Mouse (Mus musculus) embryonic facial prominence, embryonic 15.5 days (tissue): ENCODE measurements at regions not wholly inside any gene's neighbourhood (a gene's known extent, or its start where the extent isn't known, plus 50 kb on each side); places are given as distances from the start of the nearest gene placed in this dataset.
"Not testable (repeated sequence)": the region's sequence is repeated elsewhere in the genome, so short reads cannot be mapped to it uniquely, and the experiment has no call there.

ENCODE experiments used
- ATAC-seq: fragments of 200-750 bp; cut with Nextera tagmentation; 2 replicates; pipeline ENCODE4 v1.8.0; 2017; ENCODE audit warnings: low read depth, moderate TSS enrichment; ENCODE audit not compliant: insufficient number of reproducible peaks, low FRiP score, low TSS enrichment
- H3K27ac ChIP-seq: fragments of 300-500 bp; sonication (generic); replicated peaks from 2 replicates; pipeline ENCODE4 v1.5.1; 2015; ENCODE audit warnings: mild to moderate bottlenecking, inconsistent platforms
- H3K27me3 ChIP-seq: fragments of 300-500 bp; sonication (generic); 2 replicates; pipeline ENCODE4 v1.6.1; 2015; ENCODE audit warnings: inconsistent platforms
- H3K36me3 ChIP-seq: fragments of 300-500 bp; sonication (generic); 2 replicates; pipeline ENCODE4 v1.6.1; 2015; ENCODE audit warnings: mild to moderate bottlenecking, inconsistent platforms
- H3K4me1 ChIP-seq: fragments of 300-500 bp; sonication (generic); 2 replicates; pipeline ENCODE4 v1.6.1; 2015; ENCODE audit warnings: inconsistent platforms
- H3K4me2 ChIP-seq: fragments of 300-500 bp; sonication (generic); replicated peaks from 2 replicates; pipeline ENCODE4 v1.6.1; 2015; ENCODE audit warnings: mild to moderate bottlenecking, inconsistent platforms
- H3K4me3 ChIP-seq: fragments of 300-500 bp; sonication (generic); replicated peaks from 2 replicates; pipeline ENCODE4 v1.5.1; 2015; ENCODE audit warnings: mild to moderate bottlenecking, inconsistent platforms
- H3K9ac ChIP-seq: fragments of 300-500 bp; sonication (generic); 2 replicates; pipeline ENCODE4 v1.6.1; 2015; ENCODE audit warnings: inconsistent platforms
- H3K9me3 ChIP-seq: fragments of 300-500 bp; sonication (generic); replicated peaks from 2 replicates; pipeline ENCODE4 v1.6.1; 2016; ENCODE audit warnings: inconsistent platforms
- WGBS: fragments of 180-500 bp; shearing (Covaris S2); methylation state at CpG from one replicate; pipeline ENCODE4 v1.1.7; 2015; 5-methylcytosine and 5-hydroxymethylcytosine counted together

DNA sequence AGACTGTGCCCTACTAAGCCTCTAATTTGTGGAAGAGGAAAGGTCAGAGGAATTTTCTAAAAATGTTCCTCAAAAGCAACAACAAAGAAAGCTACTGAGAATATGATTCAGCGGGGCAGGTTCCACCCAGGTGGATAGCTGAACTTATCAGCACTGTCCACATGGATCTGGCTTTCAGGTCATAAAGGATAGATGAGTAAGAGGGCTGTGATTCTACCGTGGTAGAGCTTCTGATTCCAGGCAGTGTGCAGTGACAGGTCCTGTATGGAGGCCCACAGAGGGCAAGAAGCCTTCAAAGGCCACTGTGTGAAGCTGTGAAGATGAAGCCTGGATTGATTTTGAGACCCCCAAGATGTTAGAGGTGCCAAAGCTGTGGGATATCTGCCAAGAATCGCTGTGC, 51.8 kb downstream of the Teddm3 start:
- not testable (repeated sequence) for H3K27me3 ChIP-seq, H3K9ac ChIP-seq, H3K27ac ChIP-seq, ATAC-seq, H3K4me1 ChIP-seq, H3K4me2 ChIP-seq, H3K9me3 ChIP-seq, H3K36me3 ChIP-seq, H3K4me3 ChIP-seq
- WGBS, result 57% methylated on average over 3 of the region's 3 CpGs

DNA sequence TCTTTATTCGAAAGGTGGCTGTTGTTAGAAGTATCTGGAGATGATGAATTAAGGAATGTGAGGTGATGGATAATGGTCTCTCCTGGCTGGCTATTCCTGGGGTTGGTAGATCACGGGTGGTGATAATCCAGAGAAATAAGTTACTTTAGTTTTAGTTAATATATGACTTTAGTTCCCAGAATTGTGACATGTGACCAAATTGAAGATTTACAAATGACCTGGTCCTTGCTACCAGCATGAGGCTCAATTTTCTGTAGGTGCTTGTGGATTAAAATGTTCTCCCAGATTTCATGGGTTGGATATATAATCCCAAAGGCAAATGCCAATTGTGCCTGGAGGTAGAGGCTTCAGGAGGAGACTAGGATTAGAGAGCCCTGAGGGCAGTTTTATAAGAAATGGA, 53.7 kb downstream of the Teddm3 start:
- H3K36me3 ChIP-seq, ATAC-seq, H3K9me3 ChIP-seq, H3K27ac ChIP-seq, H3K4me2 ChIP-seq, H3K4me1 ChIP-seq, H3K27me3 ChIP-seq, H3K9ac ChIP-seq, H3K4me3 ChIP-seq: not testable (repeated sequence)
- 76% methylated on average over 2 of the region's 2 CpGs for WGBS

DNA sequence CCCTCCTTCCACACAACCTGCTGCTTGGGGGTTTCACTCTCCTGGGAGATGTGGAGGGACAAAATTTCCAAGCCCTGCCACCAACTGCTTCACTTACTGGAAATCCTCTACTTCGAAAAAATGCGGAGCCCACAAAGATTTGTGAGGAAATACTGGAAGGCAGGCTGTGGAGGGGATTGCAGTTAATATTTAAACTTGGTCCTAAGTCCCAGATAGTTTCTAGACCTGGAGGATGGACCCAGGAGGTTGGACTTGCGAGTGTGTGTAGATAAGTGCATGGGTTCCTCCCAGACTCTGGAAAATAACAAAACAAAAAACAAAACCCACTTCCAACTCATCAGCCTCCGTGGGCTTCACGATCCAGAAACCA, 79.0 kb downstream of the Teddm3 start:
- Histone ChIP-seq H3K36me3 (no peaks in the 10 kb centered on the region), H3K27ac (no peak overlapping the region), H3K27me3 (no peaks in the 10 kb centered on the region), H3K4me1 (no peaks in the 10 kb centered on the region), H3K4me3 (no peak overlapping the region), H3K9ac (no peak overlapping the region), H3K4me2 (no peak overlapping the region), H3K9me3 (no peaks in the 10 kb centered on the region)
- ATAC-seq, result no peak
- 54% methylated on average over 5 of the region's 5 CpGs for WGBS

DNA sequence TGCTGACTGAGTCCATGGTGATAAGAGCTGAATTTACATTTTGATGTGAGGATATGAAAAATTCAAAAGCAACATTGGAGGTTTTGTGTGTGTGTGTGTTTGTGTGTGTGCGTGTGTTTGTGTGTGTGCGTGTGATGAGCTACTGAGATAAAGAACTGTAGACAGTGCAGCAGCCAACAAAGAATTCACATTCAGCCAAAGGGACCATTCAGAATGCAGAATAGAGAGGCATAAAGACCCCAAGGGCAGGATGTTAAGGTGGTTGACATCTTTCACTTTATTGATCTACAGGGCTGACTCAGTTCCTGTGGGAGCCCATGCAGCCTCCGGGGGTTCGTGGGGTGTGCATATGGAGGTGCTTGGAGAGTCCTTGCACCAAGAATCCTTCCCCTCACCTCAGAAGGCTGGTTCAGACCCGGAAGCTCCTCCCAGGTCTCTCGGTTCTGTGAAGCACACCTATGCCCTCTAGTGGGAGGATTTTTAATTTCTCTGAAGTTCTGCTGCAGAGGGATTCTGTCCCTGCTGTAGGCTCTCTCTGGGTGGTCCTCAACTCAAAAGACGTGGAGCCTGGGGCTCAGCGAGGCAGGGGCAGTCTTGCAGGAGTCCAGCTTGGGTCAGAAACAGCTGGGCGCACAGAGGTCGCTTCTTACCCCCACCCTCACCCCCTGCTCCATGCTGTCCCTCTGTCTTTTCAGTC, 79.6 kb downstream of the Teddm3 start:
- not testable (repeated sequence) for H3K36me3 ChIP-seq, H3K4me3 ChIP-seq
- 28% methylated on average over 8 of the region's 10 CpGs for WGBS

DNA sequence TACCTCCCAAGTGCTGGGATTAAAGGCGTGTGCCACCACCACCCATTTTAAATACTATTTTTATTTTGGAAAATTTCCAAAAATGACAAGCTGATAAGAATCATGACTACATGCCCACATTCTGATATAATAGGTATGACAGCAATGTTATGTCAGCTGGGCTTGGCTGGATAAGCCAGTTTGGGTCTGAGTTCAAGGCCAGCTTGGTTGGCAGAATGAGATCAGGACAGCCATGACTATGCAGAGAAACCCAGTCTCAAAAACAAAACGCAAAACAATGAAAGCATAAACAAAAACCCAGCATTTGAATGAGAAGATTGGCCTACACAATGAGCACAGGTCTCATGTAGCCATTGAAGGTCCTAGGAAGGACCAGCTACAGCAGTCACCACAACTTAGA, 93.6 kb downstream of the Teddm3 start:
- Histone ChIP-seq H3K9ac (no peak overlapping the region), H3K27ac (no peak overlapping the region), H3K4me1 (no peaks in the 10 kb centered on the region), H3K4me3 (no peak overlapping the region), H3K9me3 (no peaks in the 10 kb centered on the region), H3K36me3 (no peaks in the 10 kb centered on the region), H3K27me3 (no peaks in the 10 kb centered on the region), H3K4me2 (no peak overlapping the region)
- WGBS, result 82% methylated on average over 2 of the region's 2 CpGs
- ATAC-seq, result no peak

More for the DNA sequence above, 79.6 kb downstream of the Teddm3 start:
- H3K9me3 ChIP-seq, H3K9ac ChIP-seq, H3K4me1 ChIP-seq, H3K4me2 ChIP-seq, ATAC-seq, H3K27ac ChIP-seq, H3K27me3 ChIP-seq: not testable (repeated sequence)

DNA sequence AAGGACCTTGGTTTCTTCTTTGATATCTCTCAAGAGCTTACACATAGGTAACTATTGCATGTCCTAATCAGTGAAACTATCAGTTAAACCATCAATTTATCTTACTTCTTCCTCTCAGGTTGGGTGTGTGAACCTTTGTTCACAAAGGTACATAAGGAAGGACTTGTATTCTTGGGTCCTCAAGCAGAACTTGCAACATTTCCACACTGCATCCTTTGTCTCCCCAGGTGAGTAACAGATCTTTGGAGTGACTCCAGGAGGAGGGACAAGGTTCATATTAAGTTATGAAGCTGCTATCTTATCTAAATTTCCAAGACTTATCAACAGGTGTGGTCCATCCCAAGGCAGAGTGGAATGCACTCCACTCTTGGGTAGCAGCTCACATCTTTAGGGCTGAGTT, 99.0 kb downstream of the Teddm3 start:
- no peaks in the 10 kb centered on the region for H3K4me1 ChIP-seq
- H3K9me3 ChIP-seq, result peaks cover 3% of the 10 kb centered on the region; the same call in 1 of the 2 replicates
- no peaks in the 10 kb centered on the region for H3K36me3 ChIP-seq
- H3K4me2 ChIP-seq, result no peak overlapping the region
- H3K9ac ChIP-seq, result no peak overlapping the region
- H3K27me3 ChIP-seq, result no peaks in the 10 kb centered on the region
- H3K27ac ChIP-seq, result no peak overlapping the region
- ATAC-seq, result no peak
- no peak overlapping the region for H3K4me3 ChIP-seq

DNA sequence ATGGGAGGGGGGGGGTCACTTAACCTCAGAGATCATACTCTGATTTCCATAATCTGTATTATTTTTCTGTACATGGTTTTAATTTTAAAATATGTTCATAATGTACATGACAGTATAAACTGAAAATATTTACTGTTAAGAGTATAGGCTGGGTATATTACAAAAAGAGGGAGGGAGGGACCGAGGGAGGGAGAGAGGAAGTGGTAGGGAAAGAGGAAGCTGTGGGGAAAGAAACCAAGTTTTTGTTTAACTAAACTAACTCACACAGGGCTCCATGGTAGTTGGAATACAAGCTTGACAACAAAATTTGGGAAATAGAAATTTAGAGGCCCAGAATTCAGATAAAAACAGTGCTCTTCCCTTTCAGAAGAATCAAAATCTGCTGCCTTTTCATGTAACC, 131.7 kb downstream of the Teddm3 start:
- not testable (repeated sequence) for H3K9ac ChIP-seq, H3K4me1 ChIP-seq, H3K36me3 ChIP-seq, H3K4me2 ChIP-seq, ATAC-seq, H3K4me3 ChIP-seq, H3K9me3 ChIP-seq, H3K27ac ChIP-seq, H3K27me3 ChIP-seq
- 79% methylated on average over 1 of the region's 1 CpGs for WGBS

DNA sequence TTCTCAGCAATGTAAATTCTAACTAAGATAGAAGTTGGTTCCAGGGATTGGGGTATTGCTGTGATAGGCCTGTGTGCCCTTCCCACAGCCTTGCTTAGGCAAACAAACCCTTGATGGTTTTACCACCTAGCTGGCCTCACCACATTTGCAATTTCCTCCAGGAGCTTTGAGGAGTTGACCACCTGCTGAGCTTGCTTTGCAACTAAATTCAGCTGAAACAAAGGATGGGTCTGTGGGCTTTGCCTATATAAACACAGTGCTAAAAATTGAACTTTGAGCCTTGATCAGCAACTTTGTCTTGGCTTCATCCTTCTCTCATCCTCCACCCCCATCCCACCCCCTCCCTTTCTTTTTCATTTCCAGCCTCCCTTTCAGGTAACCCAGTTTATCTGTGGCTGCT, 148.9 kb downstream of the Teddm3 start:
- Histone ChIP-seq H3K9ac (no peak overlapping the region), H3K4me1 (no peaks in the 10 kb centered on the region), H3K27me3 (no peaks in the 10 kb centered on the region), H3K36me3 (no peaks in the 10 kb centered on the region), H3K9me3 (no peaks in the 10 kb centered on the region), H3K4me2 (no peak overlapping the region), H3K4me3 (no peak overlapping the region), H3K27ac (no peak overlapping the region)
- no peak for ATAC-seq

DNA sequence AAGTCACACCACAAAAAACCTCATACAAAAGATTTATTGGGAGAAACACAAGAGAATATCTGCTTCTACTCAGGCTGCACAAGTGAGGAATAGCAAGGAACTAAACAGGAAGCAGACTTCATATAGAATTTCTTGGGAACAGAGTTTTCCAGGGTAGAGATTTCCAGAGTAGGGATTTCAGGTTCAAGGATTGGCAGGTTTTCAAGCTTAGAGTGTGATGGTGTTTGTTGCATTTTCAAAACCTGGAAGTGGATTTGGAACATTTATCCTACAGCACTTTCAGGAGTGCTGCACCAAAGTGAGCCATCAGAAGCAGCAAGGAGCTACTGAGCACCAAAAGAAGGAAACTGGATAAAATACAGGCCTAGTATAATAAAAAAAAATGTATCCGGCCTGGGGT, 152.7 kb downstream of the Teddm3 start:
- H3K27ac ChIP-seq, result no peak overlapping the region
- H3K9me3 ChIP-seq, result no peaks in the 10 kb centered on the region
- WGBS, result 70% methylated on average over 1 of the region's 1 CpGs
- H3K9ac ChIP-seq, result no peak overlapping the region
- no peaks in the 10 kb centered on the region for H3K27me3 ChIP-seq
- no peak for ATAC-seq
- H3K4me3 ChIP-seq, result no peak overlapping the region
- H3K4me2 ChIP-seq, result no peak overlapping the region
- H3K36me3 ChIP-seq, result no peaks in the 10 kb centered on the region
- no peaks in the 10 kb centered on the region for H3K4me1 ChIP-seq

DNA sequence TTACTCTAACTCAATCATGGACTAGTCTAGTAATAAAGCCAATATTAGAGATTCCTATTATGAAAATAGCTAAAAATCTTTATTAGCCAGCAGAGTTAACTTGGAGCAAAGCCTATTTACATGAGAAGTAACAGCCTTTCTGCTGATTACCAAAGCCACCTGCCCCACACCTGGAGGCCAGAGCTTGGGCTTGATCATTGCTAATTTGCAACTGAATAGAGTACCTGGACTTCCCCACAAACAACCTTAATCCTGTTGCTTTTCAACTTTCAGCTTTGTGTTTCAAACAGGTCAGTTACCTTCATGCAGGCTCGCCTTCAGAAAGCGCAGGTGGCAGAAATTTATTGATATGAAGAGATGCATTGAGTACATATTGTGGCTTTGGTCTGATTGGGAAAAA, 163.3 kb downstream of the Teddm3 start:
- Histone ChIP-seq H3K27ac (no peak overlapping the region), H3K9ac (no peak overlapping the region), H3K4me1 (no peaks in the 10 kb centered on the region), H3K9me3 (0 out of 2 replicates have a peak, but pooled peaks cover 4% of the 10 kb centered on the region), H3K36me3 (no peaks in the 10 kb centered on the region), H3K4me3 (no peak overlapping the region), H3K4me2 (no peak overlapping the region), H3K27me3 (no peaks in the 10 kb centered on the region)
- no peak for ATAC-seq
- 91% methylated on average over 2 of the region's 2 CpGs for WGBS

DNA sequence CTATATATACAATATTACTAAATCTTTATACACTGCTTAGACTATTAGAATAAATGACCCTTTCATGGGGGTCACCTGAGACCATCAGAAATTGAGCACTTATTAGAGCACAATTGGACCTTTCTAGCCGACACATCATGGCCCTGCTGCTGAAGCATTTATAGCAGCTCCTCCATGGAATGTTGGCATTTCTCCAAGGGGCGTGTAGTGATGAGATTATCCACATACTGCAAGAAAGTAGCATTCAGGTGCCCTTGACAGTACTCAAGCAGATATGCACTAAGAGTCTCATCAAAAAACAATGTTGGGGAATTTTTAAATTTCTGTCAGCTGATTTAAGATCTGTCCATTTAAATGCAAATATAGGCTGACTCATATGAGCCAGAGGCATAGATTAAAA, 178.4 kb downstream of the Teddm3 start:
- WGBS, result 19% methylated on average over 2 of the region's 2 CpGs
- ATAC-seq, result no peak
- Histone ChIP-seq H3K9me3 (no peaks in the 10 kb centered on the region), H3K9ac (no peak overlapping the region), H3K4me1 (peaks cover 15% of the 10 kb centered on the region), H3K4me2 (no peak overlapping the region), H3K27ac (no peak overlapping the region), H3K4me3 (no peak overlapping the region), H3K36me3 (no peaks in the 10 kb centered on the region), H3K27me3 (no peaks in the 10 kb centered on the region)

DNA sequence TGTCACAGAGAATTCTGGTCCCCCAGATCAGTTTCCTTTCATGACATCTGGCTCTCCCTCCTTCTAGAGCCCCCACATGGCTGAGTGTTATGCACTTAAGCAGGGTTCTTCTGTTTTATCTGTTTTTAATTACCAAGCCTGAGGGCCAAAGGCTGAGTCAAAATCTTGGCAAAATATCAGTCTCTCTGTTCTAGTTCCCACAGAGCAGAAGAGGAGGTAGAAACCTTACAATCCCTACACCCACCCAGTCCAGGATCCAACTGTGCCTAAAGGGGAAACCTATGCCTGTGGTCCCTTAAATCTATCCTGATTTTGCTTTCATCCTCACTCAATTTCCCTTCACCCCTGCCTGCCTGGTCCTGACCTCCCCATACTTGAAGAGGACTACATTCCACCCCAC, 181.4 kb downstream of the Teddm3 start:
- no peaks in the 10 kb centered on the region for H3K27me3 ChIP-seq
- H3K36me3 ChIP-seq, result no peaks in the 10 kb centered on the region
- H3K27ac ChIP-seq, result peak overlapping the region; percentile 55; the same call in 1 of the 2 replicates
- ATAC-seq, result peak; percentile 34; the same call in 1 of the 2 replicates
- peaks cover 15% of the 10 kb centered on the region for H3K4me1 ChIP-seq
- no peaks in the 10 kb centered on the region for H3K9me3 ChIP-seq
- no peak overlapping the region for H3K4me3 ChIP-seq
- H3K9ac ChIP-seq, result no peak overlapping the region
- no peak overlapping the region for H3K4me2 ChIP-seq
